Mouse (Mus musculus) urinary bladder, postnatal 4 days (tissue): ENCODE measurements around the gene Syt10.
A peak's percentile ranks its signal among the peaks of the same experiment; 100 is the strongest.
"Not testable (repeated sequence)": the region's sequence is repeated elsewhere in the genome, so short reads cannot be mapped to it uniquely, and the experiment has no call there.

ENCODE experiments used
- DNase-seq, 2 experiments: peaks; one replicate each; pipeline ENCODE4 v3.0.0; 2021 to 2022; ENCODE audit warnings: low spot score in 2 of 2

The Syt10 gene

GRCm38 (mm10) chr15:89841364-89842017, at the start of gene Syt10:
Syt10 (minus strand) TSS chr15:89841860.
- peak in 1 of 2 experiments; percentile 20 for DNase-seq

GRCm38 (mm10) chr15:89883799-89884198, 42.1 kb upstream of the Syt10 start:
- DNase-seq: no peak

GRCm38 (mm10) chr15:89878981-89879380, 37.3 kb upstream of the Syt10 start:
- no peak for DNase-seq

GRCm38 (mm10) chr15:89816098-89816497, 25.6 kb downstream of the Syt10 start:
- DNase-seq: no peak

GRCm38 (mm10) chr15:89804478-89804877, 37.2 kb downstream of the Syt10 start:
- no peak for DNase-seq

- DNase-seq: no peak
These were observed 61.7 kb downstream of the Syt10 start for GRCm38 (mm10) chr15:89779928-89780327.

- DNase-seq: not testable (repeated sequence)
These were observed 75.6 kb downstream of the Syt10 start for GRCm38 (mm10) chr15:89766016-89766415.

GRCm38 (mm10) chr15:89733611-89734010, 108.0 kb downstream of the Syt10 start:
- no peak for DNase-seq
